Mouse (Mus musculus): ENCODE measurements at regions not wholly inside any gene's neighbourhood (a gene's known extent, or its start where the extent isn't known, plus 50 kb on each side); places are given as distances from the start of the nearest gene placed in this dataset.

GRCm38 (mm10) chr10:99929191-99929590 is 86.2 kb upstream of the Kitl start:
- TF ChIP-seq CTCF (IDR thresholded peaks at IDR 0.05; ENCODE audit: low read depth) = no peak
- no peak for TF ChIP-seq EP300 (IDR thresholded peaks at IDR 0.05; ENCODE audit: low read depth)

All from liver, embryonic 14.5 days (tissue).